Mouse (Mus musculus) layer of hippocampus, adult 8-10 months (tissue): ENCODE data around the gene Arhgap23. TPM values are rescaled to one million over a fixed set of nuclear protein-coding genes. Genes with fewer than 3 reads are reported as not detected.

ENCODE experiments used
- DNase-seq, 2 experiments: peaks; one replicate each; pipeline ENCODE4 v3.0.0; 2022; ENCODE audit warnings: low spot score in 2 of 2
- total RNA-seq, 4 experiments: library from RNA; stranded (reverse); gene quantifications; 2 replicates each; pipeline ENCODE4 v1.2.4; 2022

Gene Arhgap23
- total RNA-seq, 4 experiments from 2014 or later = 75.7 to 83.2 (median 78.4) TPM

DNA sequence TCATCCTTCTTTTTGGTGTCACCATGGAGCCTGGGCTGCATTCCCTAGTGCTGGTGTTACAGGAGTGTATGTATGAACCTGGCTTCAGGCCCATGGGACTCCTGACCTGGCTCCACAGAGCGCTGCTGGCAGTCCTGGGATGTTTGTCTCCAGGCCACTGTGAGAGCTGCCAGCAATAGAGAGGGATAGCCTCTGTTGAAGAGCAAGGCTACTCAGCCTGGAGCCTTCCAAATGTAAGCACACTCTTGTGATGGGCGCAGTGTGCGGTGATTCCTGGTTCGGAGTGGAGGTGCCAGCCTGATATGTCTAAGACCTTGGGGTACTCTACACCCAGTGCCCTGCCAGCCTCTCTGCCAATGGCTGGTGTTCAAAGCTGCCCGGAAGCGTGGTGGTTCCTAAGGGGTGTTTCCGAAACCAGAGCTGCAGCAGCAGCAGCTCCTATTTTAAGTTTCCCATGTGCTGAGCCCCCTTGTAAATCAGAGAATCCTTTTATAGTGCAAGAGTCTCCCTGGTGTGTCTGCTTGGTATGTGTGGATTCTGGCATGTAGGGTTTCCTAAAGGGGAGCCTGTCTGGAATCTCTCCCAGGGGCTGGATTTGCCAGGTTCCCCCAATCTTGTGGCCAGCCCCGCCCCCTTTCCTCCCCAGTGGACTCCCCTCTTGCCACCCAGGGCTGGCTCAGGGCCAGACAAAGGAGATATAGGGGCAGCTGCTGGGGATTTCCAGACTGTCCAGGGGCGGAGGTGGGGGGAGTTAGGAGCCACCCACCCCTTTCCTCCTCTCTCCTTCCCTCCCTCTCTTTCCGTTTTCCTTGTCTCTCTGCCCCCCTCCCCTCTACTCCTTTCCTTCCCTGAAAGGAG, 9.0 kb upstream of the Arhgap23 start:
- DNase-seq = no peak

DNA sequence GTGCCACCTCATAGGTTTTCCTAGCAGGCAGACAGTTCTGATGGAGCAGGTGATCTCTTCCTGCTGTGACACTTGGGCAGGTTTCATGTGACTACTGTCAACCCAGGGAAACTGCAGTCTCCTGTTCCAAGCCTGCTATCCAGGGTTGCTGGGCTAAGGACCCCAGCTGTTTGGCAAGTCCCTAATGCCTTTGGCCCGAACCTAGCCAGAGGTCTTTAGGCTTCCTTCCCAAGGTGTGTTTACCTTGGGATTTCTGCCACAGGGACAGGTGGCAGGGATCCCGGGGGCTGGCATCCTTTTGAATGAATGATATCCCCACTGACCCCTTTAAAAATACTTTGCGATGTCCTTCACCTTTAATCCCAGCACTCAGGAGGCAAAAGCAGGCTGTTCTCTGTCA, 7.9 kb upstream of the Arhgap23 start:
- no peak for DNase-seq

DNA sequence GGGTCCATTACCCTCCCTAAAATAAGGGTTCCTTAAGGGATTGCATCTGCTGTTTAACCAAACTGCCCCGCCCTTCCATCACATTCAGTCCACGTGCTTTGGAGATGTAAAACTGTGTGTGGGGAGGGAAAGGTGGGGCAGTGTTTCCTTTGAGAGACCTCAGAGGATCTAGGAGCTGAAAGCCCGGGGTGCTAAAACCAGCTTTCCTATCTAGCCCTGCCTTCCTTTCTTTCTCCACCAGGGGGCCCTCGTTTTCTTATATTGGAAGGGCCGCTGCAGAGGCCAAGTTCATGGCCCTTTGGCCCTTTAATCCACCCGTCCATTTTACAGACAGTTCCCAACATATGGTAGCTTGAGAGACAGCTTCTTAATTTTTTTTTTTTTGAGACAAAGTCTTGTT, 7.2 kb upstream of the Arhgap23 start:
- peak in 1 of 2 experiments; percentile 80 for DNase-seq

GRCm38 (mm10) chr11:97410958-97411357, 4.4 kb upstream of the Arhgap23 start:
- no peak for DNase-seq

DNA sequence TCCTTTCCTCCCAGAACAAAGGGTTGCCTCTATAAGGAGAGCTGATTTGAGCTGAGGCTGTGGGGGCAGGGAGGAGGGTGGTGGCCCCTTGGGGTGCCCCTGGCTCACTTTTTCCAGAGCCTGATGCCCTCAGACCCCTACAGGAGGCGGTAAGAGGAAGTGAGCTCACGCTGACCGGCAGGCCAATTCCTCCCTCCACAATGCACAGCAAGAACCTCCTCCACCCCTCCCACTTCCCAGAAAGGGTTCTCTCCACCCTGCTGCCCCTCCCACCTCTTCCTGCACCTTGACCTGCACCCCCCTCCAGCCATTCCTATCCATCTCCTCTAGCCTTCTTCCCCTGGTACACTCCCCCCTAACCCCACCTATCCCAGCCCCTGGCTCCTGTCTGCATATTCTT, 3.2 kb upstream of the Arhgap23 start:
- no peak for DNase-seq

DNA sequence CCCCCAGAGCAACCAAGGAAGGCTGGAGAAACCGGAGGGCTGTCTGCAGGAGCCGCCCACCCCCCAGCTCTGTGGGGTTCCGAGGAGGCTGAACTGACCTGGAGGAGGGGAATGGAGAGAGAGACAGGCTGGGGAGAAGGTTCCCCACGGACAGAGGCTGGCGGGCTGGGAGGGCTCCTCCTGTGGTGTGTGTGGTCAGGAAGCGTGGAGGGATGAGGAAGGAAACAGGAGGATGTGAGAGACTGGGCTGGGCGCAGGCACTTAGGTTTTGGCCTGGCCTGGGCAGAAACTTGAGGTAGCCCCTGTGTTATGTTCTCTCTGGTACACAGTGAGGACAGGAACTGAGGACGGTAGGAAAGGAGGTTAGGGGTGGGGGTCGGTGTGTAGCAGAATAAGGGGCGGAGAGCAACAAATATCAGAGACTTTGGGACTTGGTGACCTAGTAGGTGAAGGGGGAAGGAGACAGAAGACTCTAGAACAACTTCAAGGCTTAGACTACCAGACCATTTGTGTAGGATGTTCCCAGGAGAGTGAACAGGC, 2.5 kb upstream of the Arhgap23 start:
- DNase-seq = no peak

GRCm38 (mm10) chr11:97415712-97416636, 641 bp downstream of the Arhgap23 start:
- DNase-seq = peak in 1 of 2 experiments; percentile 59

DNA sequence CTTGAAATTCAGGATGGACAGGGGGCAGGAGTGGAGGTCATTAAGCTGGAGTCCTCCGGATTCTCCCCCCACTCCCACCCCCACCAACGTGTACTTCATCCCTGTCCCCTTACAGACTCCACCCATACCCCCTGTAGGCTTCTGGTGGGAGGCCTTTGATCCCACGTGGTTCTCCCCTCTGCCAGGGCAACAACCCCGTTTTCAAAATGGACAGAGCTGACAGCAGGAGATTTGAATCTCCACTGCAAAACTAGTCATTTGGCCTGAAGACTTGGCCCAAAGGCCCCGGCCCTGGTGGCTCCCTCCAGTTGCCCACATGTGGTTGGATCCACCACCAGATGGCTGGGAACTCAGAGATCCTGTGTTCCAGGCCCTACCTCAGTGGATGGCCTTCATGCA, 1.3 kb downstream of the Arhgap23 start:
- DNase-seq = no peak

- DNase-seq = peak; percentile 66 to 80
These were observed 3.7 kb downstream of the Arhgap23 start for GRCm38 (mm10) chr11:97418834-97419539.

GRCm38 (mm10) chr11:97419540-97419900, 4.2 kb downstream of the Arhgap23 start:
- no peak for DNase-seq

DNA sequence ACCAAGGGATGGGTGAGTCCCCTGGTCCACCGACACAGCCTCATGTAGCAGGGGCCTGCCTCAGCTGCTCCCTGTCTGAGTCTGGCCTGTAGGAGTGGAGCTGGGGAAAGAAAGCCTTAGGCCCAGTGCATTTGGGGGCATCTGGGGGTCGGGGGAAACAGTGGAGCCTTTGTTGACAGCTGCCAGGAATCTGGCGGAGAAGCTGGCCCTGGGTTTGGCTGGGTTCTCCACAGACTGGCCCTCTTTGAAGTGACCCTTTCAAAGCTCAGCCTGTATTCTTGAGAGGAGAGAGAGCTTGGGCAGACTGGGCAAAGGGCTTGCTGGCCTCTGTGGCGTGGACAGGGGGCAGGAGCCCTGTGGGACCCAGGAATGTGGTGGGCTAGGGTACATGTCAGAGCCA, 7.2 kb downstream of the Arhgap23 start:
- peak; percentile 71 to 82 for DNase-seq

DNA sequence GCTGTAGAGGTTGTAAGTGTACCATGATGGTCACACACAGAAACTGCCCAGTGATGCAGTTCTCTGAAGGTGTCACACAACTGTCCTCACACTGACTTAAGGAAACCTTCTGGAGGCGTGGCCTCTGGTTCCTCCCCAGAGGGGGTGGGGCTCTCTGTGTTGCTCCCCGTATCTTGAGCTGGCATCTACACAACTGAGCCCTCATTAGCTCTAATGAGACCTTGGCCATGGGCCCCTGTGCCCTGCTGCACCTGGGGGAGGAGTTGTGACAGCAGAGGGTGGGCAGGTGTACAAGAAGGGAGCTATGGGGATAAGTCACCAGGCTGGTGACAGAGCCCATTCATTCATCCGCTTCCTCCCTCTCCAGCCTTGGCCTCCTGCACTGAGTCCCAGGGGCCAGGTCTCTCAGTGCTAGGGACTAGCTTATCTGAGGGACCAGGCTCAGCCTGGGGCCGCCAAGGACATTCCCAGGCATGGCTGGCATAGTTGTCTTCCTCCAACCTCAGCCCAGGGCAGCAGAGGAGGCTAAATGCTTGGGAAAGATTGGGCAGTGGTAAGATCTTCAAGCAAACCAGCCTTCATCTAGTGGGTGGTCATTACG, 8.9 kb downstream of the Arhgap23 start:
- no peak for DNase-seq

- no peak for DNase-seq
These were observed 9.5 kb downstream of the Arhgap23 start for GRCm38 (mm10) chr11:97424802-97425201.

- DNase-seq = peak; percentile 54 to 62
These were observed 12.7 kb downstream of the Arhgap23 start for GRCm38 (mm10) chr11:97427794-97428725.

DNA sequence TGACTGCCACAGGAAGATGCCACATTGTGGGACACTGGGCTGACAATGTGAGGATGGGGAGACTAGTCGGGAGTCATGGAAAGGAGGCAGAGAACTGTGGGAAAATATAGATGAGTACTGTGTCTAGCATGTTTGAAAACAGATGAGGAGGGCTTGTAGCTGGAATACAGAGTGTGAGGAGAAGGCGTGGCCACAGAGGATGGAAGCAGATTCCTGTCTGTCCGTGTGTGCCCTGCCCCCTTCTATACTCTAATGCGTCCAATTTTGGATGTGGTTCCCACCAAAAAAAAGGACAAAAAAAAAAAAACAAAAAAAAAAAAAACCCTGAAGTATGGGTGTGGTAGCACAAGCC, 13.4 kb downstream of the Arhgap23 start:
- DNase-seq = no peak

GRCm38 (mm10) chr11:97429615-97430014, 14.3 kb downstream of the Arhgap23 start:
- DNase-seq = no peak

DNA sequence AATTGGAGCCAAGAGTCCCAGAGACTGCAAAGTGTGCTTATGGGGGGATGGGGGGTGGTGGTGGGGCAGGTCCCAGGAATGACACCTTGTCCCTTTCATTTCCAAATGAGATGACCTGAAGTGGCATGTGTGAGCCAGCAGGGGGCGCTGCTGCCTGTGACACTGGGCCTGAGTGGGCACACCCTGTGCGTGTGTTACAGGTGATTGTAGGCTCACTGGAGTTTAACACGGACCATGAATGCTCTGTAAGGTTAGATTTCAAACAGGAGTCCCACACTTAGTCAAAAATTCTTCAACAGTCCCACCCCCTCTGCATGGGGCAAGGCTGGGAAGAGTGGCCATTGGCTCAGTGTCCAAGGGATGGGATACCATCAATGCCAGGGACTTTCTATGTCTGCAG, 16.7 kb downstream of the Arhgap23 start:
- no peak for DNase-seq

- no peak for DNase-seq
These were observed 17.7 kb downstream of the Arhgap23 start for GRCm38 (mm10) chr11:97432983-97433539.

GRCm38 (mm10) chr11:97434121-97434520, 18.8 kb downstream of the Arhgap23 start:
- DNase-seq = no peak
